Mouse (Mus musculus) cortical plate, adult 2 months (tissue): ENCODE results near the gene Smoc1.

Source experiments
- CTCF ChIP-seq: fragments of 200-500 bp; IDR thresholded peaks from 2 replicates; pipeline ENCODE4 v1.5.1; 2011; ENCODE audit warnings: mild to moderate bottlenecking, control low read depth, low read length; ENCODE audit not compliant: insufficient read depth; ENCODE audit errors: extremely low read depth
- POLR2A ChIP-seq: fragments of 200-500 bp; IDR thresholded peaks from 2 replicates; pipeline ENCODE4 v1.6.1; 2011; ENCODE audit warnings: mild to moderate bottlenecking, low read length, control low read depth; ENCODE audit not compliant: insufficient read depth; ENCODE audit errors: extremely low read depth

DNA sequence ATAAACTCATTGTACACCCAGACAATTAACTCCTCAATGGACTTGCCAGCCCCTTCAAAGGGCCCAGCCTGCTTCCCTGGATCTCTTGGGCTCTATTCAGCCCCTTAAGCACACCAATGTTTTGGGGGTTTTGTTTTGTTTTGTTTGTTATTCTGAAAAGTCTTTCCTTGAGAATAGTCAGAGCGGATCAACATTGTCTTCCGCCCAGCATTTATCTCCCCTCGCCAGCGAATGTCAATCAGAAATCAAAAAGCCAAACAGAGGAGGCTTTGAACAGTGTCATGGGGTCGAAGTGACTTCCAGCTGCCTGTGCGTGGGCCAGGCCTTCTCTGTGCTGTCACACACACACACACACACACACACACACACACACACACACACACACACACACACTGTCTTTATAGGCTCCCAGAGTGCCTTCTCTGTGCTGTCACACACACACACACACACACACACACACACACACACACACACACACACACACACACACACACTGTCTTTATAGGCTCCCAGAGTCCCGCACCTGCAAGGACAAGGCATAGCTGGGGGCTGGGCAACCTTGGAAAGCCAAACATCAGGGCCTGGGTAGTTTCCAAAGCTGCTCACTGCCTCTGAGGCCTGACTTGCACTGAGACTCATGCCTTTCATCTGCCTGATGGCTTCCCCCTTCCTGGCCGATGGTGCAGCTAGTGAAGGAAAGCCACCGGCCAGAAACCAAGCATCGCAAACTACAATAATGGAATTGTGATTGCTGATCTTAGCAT, 120.0 kb downstream of the Smoc1 start:
- TF ChIP-seq POLR2A (no peak), CTCF (no peak)
